Mouse (Mus musculus): ENCODE measurements around the gene Fam166b. TPM values are rescaled to one million over a fixed set of nuclear protein-coding genes. Genes with fewer than 3 reads are reported as not detected.

Fam166b gene
- total RNA-seq, 2 experiments from 2014 or later: 0.26 TPM; not detected in 1

DNA sequence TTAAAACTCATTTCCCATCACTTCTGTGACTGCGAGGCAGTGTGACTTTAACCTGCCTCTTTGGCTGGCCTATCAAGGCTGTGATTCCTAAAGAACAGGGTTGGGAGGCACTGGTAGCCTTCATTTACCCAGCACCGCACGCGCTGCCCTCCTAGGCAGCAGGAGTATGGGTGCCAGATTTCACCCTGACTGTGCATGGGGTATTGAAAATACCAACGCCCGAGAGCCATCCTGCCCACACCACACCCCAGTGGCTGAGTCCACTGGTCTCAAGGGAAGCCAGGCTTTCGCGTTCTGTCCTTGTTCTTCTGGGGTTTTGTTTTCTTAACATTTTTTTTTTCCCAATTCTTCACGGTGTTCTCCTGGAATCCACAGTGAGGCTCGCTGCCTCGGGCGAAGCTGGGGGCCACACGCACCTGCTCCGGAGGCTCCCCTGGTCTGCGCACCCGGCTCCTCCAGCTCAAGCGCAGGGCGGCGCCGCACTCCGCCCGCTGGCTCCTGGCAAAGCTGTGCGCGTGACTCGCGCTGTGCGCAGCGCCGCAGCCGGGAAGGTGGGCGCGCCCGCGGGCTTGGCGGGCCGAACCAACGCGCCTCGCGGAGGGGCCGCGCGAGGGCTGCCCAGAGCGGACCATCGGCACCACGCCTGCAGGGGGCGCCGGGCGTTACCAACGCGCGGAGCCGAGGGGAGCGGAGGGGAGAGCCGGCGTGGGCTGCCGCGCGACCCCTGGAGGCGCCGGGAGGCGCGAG is 47.4 kb downstream of the Fam166b start, which contains the start of gene Rusc2:
Rusc2 (plus strand) TSS at position 572 of the 747 bp plus-strand sequence.
- peak; percentile 94 to 95 for DNase-seq

DNA sequence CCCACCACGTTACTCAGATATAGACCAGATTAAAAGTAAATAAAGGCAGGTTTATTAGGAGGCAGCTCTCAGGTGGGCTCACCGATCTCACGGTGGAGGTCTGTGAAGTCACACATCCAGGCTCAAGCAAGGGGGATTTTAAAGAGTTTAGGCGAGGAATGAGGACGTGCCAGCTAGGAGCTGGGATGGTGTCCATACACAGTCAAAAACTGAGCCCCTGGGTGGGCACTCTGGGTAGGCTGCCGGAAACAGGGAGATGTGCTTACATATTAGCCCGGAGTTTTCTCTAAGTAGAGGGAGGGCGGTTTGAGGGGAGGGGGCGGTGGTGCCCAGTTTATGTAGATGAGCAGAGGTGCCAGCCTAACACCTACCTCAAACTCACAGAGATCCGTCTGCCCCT is 48.0 kb downstream of the Fam166b start:
- no peak for DNase-seq

DNA sequence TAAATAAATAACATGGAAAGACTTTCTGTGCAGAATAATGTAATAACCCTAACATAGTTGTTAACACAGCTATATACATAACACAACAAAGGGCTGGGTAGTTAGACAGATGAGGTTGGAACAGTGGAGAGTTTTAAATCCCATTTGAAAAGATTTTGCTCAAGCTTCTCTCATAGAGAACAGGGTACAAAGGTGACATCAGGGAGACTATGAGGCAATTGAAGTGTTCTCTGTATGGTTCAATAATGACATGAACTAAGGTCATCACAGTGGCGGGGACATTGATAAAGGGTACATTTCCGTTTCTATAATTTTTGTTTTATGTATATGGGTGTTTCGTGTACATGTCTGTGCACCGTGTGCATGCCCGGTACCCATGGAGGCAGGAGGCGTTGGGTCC is 49.3 kb downstream of the Fam166b start:
- DNase-seq: no peak

Other genes with a start within 250 kb of the Fam166b start
- gene Atp8b5, start 162.0 kb downstream of the Fam166b start, total RNA-seq (2021): under 1 TPM in 1 of 2 experiments, not detected in 1; 0.07 TPM
- gene Rusc2, start 47.2 kb downstream of the Fam166b start, total RNA-seq (2021): 10 to 100 TPM; 50.5 to 53.9 TPM
- gene Tesk1, start 12.8 kb upstream of the Fam166b start, total RNA-seq (2021): 10 to 100 TPM; 30.8 to 32.7 TPM
- gene Cd72, start 25.5 kb upstream of the Fam166b start, total RNA-seq (2021): 1 to 10 TPM in 1 of 2 experiments, under 1 TPM in 1; 0.82 to 4.7 TPM
- gene Sit1, start 54.6 kb upstream of the Fam166b start, total RNA-seq (2021): 1 to 10 TPM in 1 of 2 experiments, not detected in 1; 1.1 TPM
- gene Ccdc107, start 63.8 kb upstream of the Fam166b start, total RNA-seq (2021): 10 to 100 TPM; 29.2 to 31.7 TPM
- gene Arhgef39, start 70.6 kb upstream of the Fam166b start, total RNA-seq (2021): under 1 TPM in 1 of 2 experiments, not detected in 1; 0.64 TPM
- under 1 TPM in 1 of 2 experiments, not detected in 1; 0.36 TPM for gene Car9, start 77.8 kb upstream of the Fam166b start, total RNA-seq (2021)
- 10 to 100 TPM; 32.1 to 35.2 TPM for gene Tpm2, start 94.6 kb upstream of the Fam166b start, total RNA-seq (2021)
- gene Creb3, start 133.2 kb upstream of the Fam166b start, total RNA-seq (2021): 10 to 100 TPM; 38.4 to 52.4 TPM
- gene Tln1, start 133.6 kb upstream of the Fam166b start, total RNA-seq (2021): 100 to 1,000 TPM in 1 of 2 experiments, 10 to 100 TPM in 1; 98.2 to 111 TPM
- 10 to 100 TPM; 24.3 to 27.9 TPM for gene Rgp1, start 149.6 kb upstream of the Fam166b start, total RNA-seq (2021)
- gene Gba2, start 149.7 kb upstream of the Fam166b start, total RNA-seq (2021): 10 to 100 TPM in 1 of 2 experiments, 1 to 10 TPM in 1; 9.3 to 10.8 TPM
- gene Msmp, start 155.4 kb upstream of the Fam166b start, total RNA-seq (2021): under 1 TPM in 1 of 2 experiments, not detected in 1; 0.54 TPM
- gene Npr2, start 202.8 kb upstream of the Fam166b start, total RNA-seq (2021): 10 to 100 TPM; 39.7 to 42.1 TPM
- gene Spag8, start 224.5 kb upstream of the Fam166b start, total RNA-seq (2021): not detected
- 100 to 1,000 TPM; 163 to 173 TPM for gene Hint2, start 227.3 kb upstream of the Fam166b start, total RNA-seq (2021)
- gene Tmem8b, start 239.8 kb upstream of the Fam166b start, total RNA-seq (2021): 10 to 100 TPM; 20.0 to 21.0 TPM
- gene Fam221b, start 240.0 kb upstream of the Fam166b start, total RNA-seq (2021): under 1 TPM; 0.15 to 0.28 TPM